In the genomic region with DNA sequence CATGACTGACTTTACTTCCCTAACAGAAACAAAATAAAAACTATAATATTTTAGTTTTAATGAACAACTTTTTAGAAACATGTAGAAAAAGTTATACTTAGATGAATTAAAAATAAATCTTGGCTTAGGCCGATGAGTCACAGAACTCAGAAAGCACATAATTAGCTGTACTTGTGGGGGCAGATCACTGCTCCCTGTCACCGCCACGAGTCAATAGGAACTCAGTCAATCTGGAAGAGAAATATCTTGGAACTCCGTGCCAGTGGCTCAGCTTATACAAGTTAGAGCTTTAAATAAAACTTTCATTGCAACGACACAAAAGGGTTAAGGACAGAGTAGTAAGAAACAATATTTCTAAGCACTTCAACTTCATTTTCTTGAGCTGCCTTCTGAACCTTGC, we compare ENCODE assay signal across 23 mouse cellular contexts.
DNase-seq lines count a peak whose midpoint lies in the region; ATAC-seq lines count a peak whose summit lies in the region.
"Had no signal": no experiment of that assay in that cellular context is flagged by ENCODE, and none has a peak within 500 bp of the region (broad histone marks: within the 10 kb centered on the region; RNA-seq: fewer than 3 reads in every experiment).

No protein-coding gene starts in this region.

- no peaks in the 10 kb centered on the region for H3K36me3 ChIP-seq in heart, embryonic 11.5 days (ENCODE audit: control insufficient read depth, insufficient read depth, low read length)
- no peaks in the 10 kb centered on the region for H3K36me3 ChIP-seq in lung, embryonic 15.5 days
- H3K36me3 ChIP-seq in hindbrain, embryonic 16.5 days (ENCODE audit: control insufficient read depth, insufficient read depth, low read length) = no peaks in the 10 kb centered on the region
- H3K36me3 ChIP-seq: embryonic facial prominence, embryonic 13.5 days; forebrain, embryonic 15.5 days; heart, embryonic 10.5 days; hindbrain, embryonic 12.5 days; limb, embryonic 10.5 days; midbrain, embryonic 13.5 days; neural tube, embryonic 12.5 days had no signal

- H3K9me3 ChIP-seq in heart, embryonic 11.5 days (replicated peaks; ENCODE audit: control insufficient read depth, low read length) = no peaks in the 10 kb centered on the region
- no peaks in the 10 kb centered on the region for H3K9me3 ChIP-seq in lung, embryonic 15.5 days
- H3K9me3 ChIP-seq in hindbrain, embryonic 16.5 days (ENCODE audit: control insufficient read depth, low read length) = no peaks in the 10 kb centered on the region
- H3K9me3 ChIP-seq: embryonic facial prominence, embryonic 13.5 days; forebrain, embryonic 15.5 days; heart, embryonic 10.5 days; hindbrain, embryonic 12.5 days; limb, embryonic 10.5 days; midbrain, embryonic 13.5 days; neural tube, embryonic 12.5 days had no signal

- H3K9ac ChIP-seq in heart, embryonic 11.5 days (ENCODE audit: low read depth, low read length) = no peak overlapping the region
- no peak overlapping the region for H3K9ac ChIP-seq in lung, embryonic 15.5 days
- H3K9ac ChIP-seq in hindbrain, embryonic 16.5 days (ENCODE audit: low read depth, low read length) = no peak overlapping the region
- H3K9ac ChIP-seq: embryonic facial prominence, embryonic 13.5 days; forebrain, embryonic 15.5 days; hindbrain, embryonic 12.5 days; midbrain, embryonic 13.5 days; neural tube, embryonic 12.5 days had no signal

- 60% methylated on average over 5 of the region's 5 CpGs for WGBS in heart, embryonic 11.5 days (ENCODE audit: insufficient replicate concordance)
- 45% methylated on average over 5 of the region's 5 CpGs for WGBS in lung, embryonic 15.5 days
- WGBS in hindbrain, embryonic 16.5 days = 82% methylated on average over 5 of the region's 5 CpGs

- no peak overlapping the region for H3K4me2 ChIP-seq in heart, embryonic 11.5 days
- no peak overlapping the region for H3K4me2 ChIP-seq in lung, embryonic 15.5 days
- H3K4me2 ChIP-seq in hindbrain, embryonic 16.5 days (ENCODE audit: low read length) = no peak overlapping the region
- H3K4me2 ChIP-seq: embryonic facial prominence, embryonic 13.5 days; forebrain, embryonic 15.5 days; hindbrain, embryonic 12.5 days; midbrain, embryonic 13.5 days; neural tube, embryonic 12.5 days had no signal

- no peaks in the 10 kb centered on the region for H3K4me1 ChIP-seq in heart, embryonic 11.5 days (ENCODE audit: control insufficient read depth, insufficient read depth, low read length)
- no peaks in the 10 kb centered on the region for H3K4me1 ChIP-seq in lung, embryonic 15.5 days
- H3K4me1 ChIP-seq in hindbrain, embryonic 16.5 days (ENCODE audit: control insufficient read depth, insufficient read depth, low read depth, low read length) = no peaks in the 10 kb centered on the region
- H3K4me1 ChIP-seq: embryonic facial prominence, embryonic 13.5 days; forebrain, embryonic 15.5 days; heart, embryonic 10.5 days; hindbrain, embryonic 12.5 days; limb, embryonic 10.5 days; midbrain, embryonic 13.5 days; neural tube, embryonic 12.5 days had no signal

- ATAC-seq in heart, embryonic 11.5 days (replicated peaks; ENCODE audit: insufficient number of reproducible peaks, low FRiP score, low TSS enrichment) = no peak
- peak; percentile 57; the same call in 1 of the 2 replicates for ATAC-seq in lung, embryonic 15.5 days (ENCODE audit: borderline replicate concordance, extremely low read depth, low FRiP score, low TSS enrichment)
- no peak for ATAC-seq in hindbrain, embryonic 16.5 days
- ATAC-seq: forebrain, embryonic 15.5 days; inflammation-experienced regulatory T-cells, adult 6 months; midbrain, embryonic 13.5 days had no signal

- H3K4me3 ChIP-seq in heart, embryonic 11.5 days (ENCODE audit: low read depth, low read length) = no peak overlapping the region
- H3K4me3 ChIP-seq in lung, embryonic 15.5 days = no peak overlapping the region
- no peak overlapping the region for H3K4me3 ChIP-seq in hindbrain, embryonic 16.5 days (ENCODE audit: low read length)
- H3K4me3 ChIP-seq: embryonic facial prominence, embryonic 13.5 days; forebrain, embryonic 15.5 days; heart, embryonic 10.5 days; hindbrain, embryonic 12.5 days; limb, embryonic 10.5 days; midbrain, embryonic 13.5 days; neural tube, embryonic 12.5 days had no signal

- no peaks in the 10 kb centered on the region for H3K27me3 ChIP-seq in heart, embryonic 11.5 days (ENCODE audit: control insufficient read depth, insufficient read depth, low read length)
- no peaks in the 10 kb centered on the region for H3K27me3 ChIP-seq in lung, embryonic 15.5 days
- no peaks in the 10 kb centered on the region for H3K27me3 ChIP-seq in hindbrain, embryonic 16.5 days (replicated peaks; ENCODE audit: control insufficient read depth, insufficient read depth, low read length)
- H3K27me3 ChIP-seq: embryonic facial prominence, embryonic 13.5 days; forebrain, embryonic 15.5 days; hindbrain, embryonic 12.5 days; midbrain, embryonic 13.5 days; neural tube, embryonic 12.5 days had no signal

- DNase-seq in heart, adult 11 months = peak; percentile 41
- DNase-seq in lung, adult 18-20 months = no peak
- DNase-seq in layer of hippocampus, adult 9-10 months (ENCODE audit: low spot score) = peak; percentile 2
- peak; percentile 22 to 54 for DNase-seq in right cerebral cortex, postnatal 36 days (ENCODE audit: low spot score in 2 of 2)
- DNase-seq in spleen, postnatal 14 days (ENCODE audit: low spot score in 2 of 2) = no peak
- DNase-seq: adrenal gland, adult 8-10 months; cerebellum, adult 9-11 months; heart, postnatal 10 days; kidney, adult 9 months; kidney, postnatal 25 days; lung, postnatal 10 days; thymus, postnatal 14 days had no signal

- H3K27ac ChIP-seq in heart, embryonic 11.5 days (ENCODE audit: low read depth, low read length) = no peak overlapping the region
- no peak overlapping the region for H3K27ac ChIP-seq in lung, embryonic 15.5 days
- no peak overlapping the region for H3K27ac ChIP-seq in hindbrain, embryonic 16.5 days (ENCODE audit: low read depth, low read length)
- H3K27ac ChIP-seq: embryonic facial prominence, embryonic 13.5 days; forebrain, embryonic 15.5 days; heart, embryonic 10.5 days; hindbrain, embryonic 12.5 days; limb, embryonic 10.5 days; midbrain, embryonic 13.5 days; neural tube, embryonic 12.5 days had no signal

Comparison
In these comparisons a context has a peak if more than half of its experiments do, and no peak if none do; other contexts are left out.
1. DNase-seq: peak in heart, adult 11 months (single experiment), layer of hippocampus, adult 9-10 months (single experiment) and right cerebral cortex, postnatal 36 days (2 of 2); none in lung, adult 18-20 months (0 of 2) and spleen, postnatal 14 days (0 of 2).